Mouse (Mus musculus) hindbrain, embryonic 14.5 days (tissue): Measurements from ENCODE around the gene Rasl10a. TPM values are rescaled to one million over a fixed set of nuclear protein-coding genes. Genes with fewer than 3 reads are reported as not detected.

Experiments
- ATAC-seq: fragments of 200-750 bp; cut with Nextera tagmentation; 2 replicates; pipeline ENCODE4 v1.8.0; 2017; ENCODE audit warnings: moderate number of reproducible peaks, mild to moderate bottlenecking, moderate TSS enrichment, moderate library complexity; ENCODE audit not compliant: low FRiP score
- DNase-seq: peaks from one replicate; pipeline ENCODE4 v3.0.0-alpha.2; 2015; ENCODE audit warnings: low spot score
- H3K27ac ChIP-seq: fragments of 300-500 bp; sonication (generic); 2 replicates; pipeline ENCODE4 v1.5.1; 2014; ENCODE audit warnings: mild to moderate bottlenecking, moderate library complexity
- H3K27me3 ChIP-seq: fragments of 300-500 bp; sonication (generic); 2 replicates; pipeline ENCODE4 v1.6.1; 2014; ENCODE audit warnings: mild to moderate bottlenecking, low read length, mixed read lengths; ENCODE audit not compliant: control insufficient read depth, insufficient read depth
- H3K36me3 ChIP-seq: fragments of 300-500 bp; sonication (generic); replicated peaks from 2 replicates; pipeline ENCODE4 v1.6.1; 2014; ENCODE audit not compliant: control insufficient read depth, insufficient read depth
- H3K4me1 ChIP-seq: fragments of 300-500 bp; sonication (generic); replicated peaks from 2 replicates; pipeline ENCODE4 v1.6.1; 2014; ENCODE audit warnings: antibody characterized with exemption, low read length, mixed read lengths; ENCODE audit not compliant: control insufficient read depth, insufficient read depth
- H3K4me2 ChIP-seq: fragments of 300-500 bp; sonication (generic); replicated peaks from 2 replicates; pipeline ENCODE4 v1.6.1; 2014; ENCODE audit warnings: mild to moderate bottlenecking, moderate library complexity
- H3K4me3 ChIP-seq: fragments of 300-500 bp; sonication (generic); replicated peaks from 2 replicates; pipeline ENCODE4 v1.5.1; 2014; ENCODE audit warnings: mild to moderate bottlenecking, low read length
- H3K9ac ChIP-seq: fragments of 300-500 bp; sonication (generic); 2 replicates; pipeline ENCODE4 v1.6.1; 2014
- H3K9me3 ChIP-seq: fragments of 300-500 bp; sonication (generic); 2 replicates; pipeline ENCODE4 v1.6.1; 2016; ENCODE audit warnings: low read length; ENCODE audit not compliant: control insufficient read depth
- WGBS: fragments of 180-500 bp; shearing (Covaris S2); extraction: QIAGEN DNeasy Blood & Tissue Kit; methylation state at CpG from one replicate; pipeline ENCODE4 v1.1.7; 2014; 5-methylcytosine and 5-hydroxymethylcytosine counted together
- polyA plus RNA-seq: library from polyadenylated mRNA; unstranded; fragments of >200 nt; fragmentation: Nextera tagmentation; extraction: Ambion mirVana; gene quantifications from 2 replicates; pipeline ENCODE4 v1.2.1, GENCODE M21; 2014

Rasl10a gene
- polyA plus RNA-seq, 1 experiment from 2014 or later, result 1.0 TPM

DNA sequence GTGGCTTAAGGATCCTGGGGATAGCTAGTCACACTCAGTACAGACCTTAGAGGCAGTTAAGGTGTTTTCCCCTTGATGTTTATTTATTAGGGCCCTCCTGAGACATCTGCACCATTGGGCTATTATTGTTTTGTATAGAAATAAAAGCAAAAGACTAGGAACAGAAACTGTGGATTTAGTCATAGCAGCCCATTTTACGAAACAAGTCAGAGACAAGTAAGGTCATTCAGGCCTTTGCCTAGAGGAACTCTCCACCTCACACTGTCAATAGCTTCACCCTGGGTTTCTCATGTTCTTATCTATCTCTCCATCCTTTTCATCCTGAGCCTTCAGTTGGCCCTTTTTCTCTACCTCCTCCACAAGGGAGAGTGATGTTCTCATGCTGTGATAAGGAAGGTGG is 32.8 kb upstream of the Rasl10a start:
- ATAC-seq (no peak), DNase-seq (no peak)
- Histone ChIP-seq H3K9me3 (no peaks in the 10 kb centered on the region), H3K4me3 (no peak overlapping the region), H3K36me3 (peaks cover 89% of the 10 kb centered on the region), H3K4me1 (no peaks in the 10 kb centered on the region), H3K27me3 (no peaks in the 10 kb centered on the region), H3K27ac (no peak overlapping the region), H3K4me2 (no peak overlapping the region), H3K9ac (no peak overlapping the region)
- 92% methylated on average over 1 of the region's 1 CpGs for WGBS

DNA sequence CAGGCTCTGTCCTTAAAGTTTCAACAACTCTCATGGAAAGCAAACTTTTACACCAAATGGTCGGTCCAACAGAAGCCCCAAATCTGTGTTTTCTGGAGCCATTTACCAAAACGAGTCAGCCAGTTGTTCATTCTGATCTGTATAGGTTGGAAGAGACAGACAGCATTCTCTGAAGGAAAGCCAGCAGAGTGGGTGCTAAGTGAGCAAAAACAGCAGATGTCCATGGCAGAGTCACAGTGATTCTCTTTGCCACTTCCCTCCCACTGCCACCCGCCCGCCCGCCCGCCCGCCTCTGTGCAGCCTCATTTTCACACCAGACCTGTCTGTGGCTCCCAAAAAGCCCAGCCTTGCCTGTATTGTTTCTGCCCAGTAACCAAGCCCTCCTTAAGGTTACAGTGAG is 29.7 kb upstream of the Rasl10a start:
- H3K9ac ChIP-seq, result no peak overlapping the region
- no peak for DNase-seq
- H3K9me3 ChIP-seq, result no peaks in the 10 kb centered on the region
- peaks cover 99% of the 10 kb centered on the region for H3K36me3 ChIP-seq
- ATAC-seq, result no peak
- H3K27me3 ChIP-seq, result no peaks in the 10 kb centered on the region
- H3K4me1 ChIP-seq, result no peaks in the 10 kb centered on the region
- no peak overlapping the region for H3K27ac ChIP-seq
- H3K4me2 ChIP-seq, result no peak overlapping the region
- no peak overlapping the region for H3K4me3 ChIP-seq
- WGBS, result 97% methylated on average over 7 of the region's 7 CpGs

DNA sequence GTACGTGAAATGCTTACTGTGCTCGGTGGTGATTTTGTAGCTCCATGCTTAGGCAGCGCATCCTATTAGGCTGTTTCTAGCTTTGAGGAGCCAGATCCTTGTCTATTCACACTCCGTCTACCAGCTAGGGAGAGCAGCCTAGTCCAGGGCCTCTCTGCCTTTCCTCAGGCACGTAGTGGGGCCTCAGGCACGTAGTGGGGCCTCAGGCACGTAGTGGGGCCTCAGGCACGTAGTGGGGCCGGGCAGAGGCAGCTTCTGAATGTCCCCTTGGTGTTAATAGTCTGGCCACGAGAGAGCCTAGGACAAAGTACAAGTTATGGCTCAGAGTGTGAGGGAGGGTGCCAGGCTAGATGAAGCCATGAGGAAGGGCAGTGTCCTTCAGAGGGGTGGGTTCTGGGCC is 25.2 kb upstream of the Rasl10a start:
- WGBS, result 95% methylated on average over 10 of the region's 10 CpGs
- no peak for DNase-seq
- Histone ChIP-seq H3K4me2 (no peak overlapping the region), H3K27ac (no peak overlapping the region), H3K9me3 (no peaks in the 10 kb centered on the region), H3K4me1 (no peaks in the 10 kb centered on the region), H3K9ac (no peak overlapping the region), H3K4me3 (no peak overlapping the region), H3K36me3 (peaks cover 100% of the 10 kb centered on the region), H3K27me3 (no peaks in the 10 kb centered on the region)
- no peak for ATAC-seq

- 90% methylated on average over 3 of the region's 3 CpGs for WGBS
- DNase-seq (no peak), ATAC-seq (no peak)
- H3K9me3 ChIP-seq, result no peaks in the 10 kb centered on the region
- no peak overlapping the region for H3K27ac ChIP-seq
- H3K4me1 ChIP-seq, result no peaks in the 10 kb centered on the region
- H3K27me3 ChIP-seq, result no peaks in the 10 kb centered on the region
- no peak overlapping the region for H3K9ac ChIP-seq
- H3K4me2 ChIP-seq, result no peak overlapping the region
- peaks cover 100% of the 10 kb centered on the region for H3K36me3 ChIP-seq
- no peak overlapping the region for H3K4me3 ChIP-seq
These were observed 24.8 kb upstream of the Rasl10a start for GRCm38 (mm10) chr11:5033136-5033535.

- no peak overlapping the region for H3K4me2 ChIP-seq
- H3K36me3 ChIP-seq, result peaks cover 100% of the 10 kb centered on the region
- WGBS, result 86% methylated on average over 4 of the region's 4 CpGs
- H3K9ac ChIP-seq, result no peak overlapping the region
- no peaks in the 10 kb centered on the region for H3K27me3 ChIP-seq
- H3K27ac ChIP-seq, result no peak overlapping the region
- H3K4me1 ChIP-seq, result no peaks in the 10 kb centered on the region
- H3K9me3 ChIP-seq, result no peaks in the 10 kb centered on the region
- no peak overlapping the region for H3K4me3 ChIP-seq
- DNase-seq (no peak), ATAC-seq (no peak)
These were observed 22.5 kb upstream of the Rasl10a start for GRCm38 (mm10) chr11:5035421-5035820.

DNA sequence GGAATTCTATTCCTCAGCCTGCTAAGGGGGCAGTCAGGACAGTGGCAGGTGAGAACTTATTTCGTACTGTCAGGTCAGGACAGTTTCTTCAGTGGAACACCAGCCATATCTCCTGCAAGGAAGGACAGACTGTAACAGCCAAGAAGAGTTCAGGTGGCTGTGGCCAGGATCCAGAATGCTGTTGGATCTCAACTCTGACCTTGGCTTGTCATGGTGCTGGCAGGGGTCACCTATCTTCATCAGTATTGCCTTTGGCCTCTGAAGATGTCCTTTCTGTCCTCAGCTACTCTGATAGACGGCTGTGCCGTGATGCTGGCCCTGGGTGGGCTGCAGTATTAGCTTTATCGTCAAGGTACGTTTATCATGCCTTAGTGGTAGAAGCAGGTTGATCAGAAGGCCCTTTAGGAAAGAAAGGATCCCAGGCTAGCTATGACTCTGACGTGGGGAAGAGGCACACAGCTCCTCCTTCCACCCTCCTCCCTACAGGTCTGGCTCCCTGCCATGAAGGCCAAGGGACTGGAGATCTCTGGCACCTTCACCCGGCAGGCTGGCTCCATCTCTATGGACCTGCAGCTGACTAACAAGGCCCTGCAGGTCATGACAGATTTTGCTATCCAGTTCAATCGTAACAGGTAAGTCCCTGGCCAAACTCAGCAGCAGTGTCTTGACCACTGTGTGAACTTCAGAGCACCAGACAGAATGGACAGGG is 20.6 kb upstream of the Rasl10a start:
- no peaks in the 10 kb centered on the region for H3K4me1 ChIP-seq
- H3K9me3 ChIP-seq, result no peaks in the 10 kb centered on the region
- DNase-seq, result no peak
- no peak overlapping the region for H3K9ac ChIP-seq
- no peak overlapping the region for H3K4me2 ChIP-seq
- H3K27me3 ChIP-seq, result no peaks in the 10 kb centered on the region
- 89% methylated on average over 8 of the region's 8 CpGs for WGBS
- H3K36me3 ChIP-seq, result peaks cover 100% of the 10 kb centered on the region
- ATAC-seq, result no peak
- no peak overlapping the region for H3K4me3 ChIP-seq
- H3K27ac ChIP-seq, result no peak overlapping the region

DNA sequence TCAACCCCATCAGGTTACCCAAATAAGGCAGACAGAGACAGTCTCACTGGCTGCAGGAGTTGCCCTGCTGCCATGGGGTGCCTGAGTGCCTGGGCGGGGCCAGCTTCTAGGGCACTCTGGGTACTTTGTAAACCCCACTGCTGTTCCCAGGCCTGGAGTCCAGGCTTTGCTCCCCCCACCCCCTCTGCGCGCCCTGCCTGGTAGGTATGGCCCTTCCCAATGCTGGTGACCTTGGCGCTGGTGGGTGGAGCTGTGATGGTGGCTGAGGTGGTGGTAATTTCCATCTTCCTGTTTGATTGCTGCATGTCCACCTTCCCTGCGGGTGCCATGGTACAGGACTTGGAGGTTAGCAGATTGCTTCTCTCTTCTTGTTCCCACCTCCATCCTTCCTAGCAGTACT is 17.3 kb upstream of the Rasl10a start:
- H3K36me3 ChIP-seq, result peaks cover 75% of the 10 kb centered on the region
- WGBS, result 95% methylated on average over 5 of the region's 5 CpGs
- no peak overlapping the region for H3K9ac ChIP-seq
- H3K27ac ChIP-seq, result no peak overlapping the region
- H3K4me3 ChIP-seq, result no peak overlapping the region
- no peak for ATAC-seq
- no peaks in the 10 kb centered on the region for H3K9me3 ChIP-seq
- H3K4me1 ChIP-seq, result no peaks in the 10 kb centered on the region
- H3K4me2 ChIP-seq, result no peak overlapping the region
- DNase-seq, result no peak
- no peaks in the 10 kb centered on the region for H3K27me3 ChIP-seq

DNA sequence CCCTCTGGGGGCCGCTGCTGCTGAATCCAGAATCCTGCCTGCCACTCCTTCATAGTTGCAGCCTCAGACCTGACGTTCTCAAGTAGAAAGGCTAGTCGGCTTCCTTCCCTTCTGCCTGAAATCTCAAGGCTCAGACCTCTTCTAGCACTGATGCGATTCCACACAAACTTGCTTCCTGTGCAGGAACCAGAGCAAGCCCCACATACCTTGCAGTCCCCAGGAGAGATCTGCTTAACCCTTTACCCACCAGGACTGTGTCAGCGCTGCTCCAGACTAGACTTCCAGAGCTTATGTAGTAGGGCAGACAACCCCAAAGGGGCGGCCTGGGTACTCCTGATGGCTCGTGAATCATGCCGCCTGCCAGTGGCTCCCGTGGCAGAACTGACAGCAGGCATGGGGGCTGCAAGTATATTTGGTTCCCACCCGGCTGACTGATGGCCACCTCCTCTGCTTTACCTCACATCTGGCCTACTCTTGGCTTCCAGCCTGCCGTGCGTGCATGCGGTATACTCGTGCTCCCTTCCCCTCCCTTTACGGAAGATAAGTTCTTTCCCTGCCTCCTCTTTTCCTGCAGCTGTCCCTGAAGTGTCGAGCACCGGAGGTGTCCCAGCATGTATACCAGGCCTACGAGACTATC is 16.7 kb upstream of the Rasl10a start:
- H3K4me2 ChIP-seq, result no peak overlapping the region
- no peak overlapping the region for H3K9ac ChIP-seq
- WGBS, result 86% methylated on average over 18 of the region's 18 CpGs
- no peak overlapping the region for H3K4me3 ChIP-seq
- ATAC-seq (no peak), DNase-seq (no peak)
- H3K36me3 ChIP-seq, result peaks cover 69% of the 10 kb centered on the region
- H3K9me3 ChIP-seq, result no peaks in the 10 kb centered on the region
- H3K27ac ChIP-seq, result no peak overlapping the region
- H3K4me1 ChIP-seq, result no peaks in the 10 kb centered on the region
- no peaks in the 10 kb centered on the region for H3K27me3 ChIP-seq

- 88% methylated on average over 8 of the region's 8 CpGs for WGBS
- H3K36me3 ChIP-seq, result peaks cover 53% of the 10 kb centered on the region
These were observed 15.1 kb upstream of the Rasl10a start for GRCm38 (mm10) chr11:5042645-5043381.

More at GRCm38 (mm10) chr11:5042645-5043381, 15.1 kb upstream of the Rasl10a start:
- Histone ChIP-seq H3K27ac (no peak overlapping the region), H3K27me3 (no peaks in the 10 kb centered on the region), H3K4me2 (no peak overlapping the region), H3K9me3 (no peaks in the 10 kb centered on the region), H3K4me1 (no peaks in the 10 kb centered on the region), H3K4me3 (no peak overlapping the region), H3K9ac (no peak overlapping the region)
- DNase-seq, result no peak
- ATAC-seq, result no peak
